In genomic region chrX:51736450-51736849, GRCm38 (mm10) we compare ENCODE assay signal across 9 mouse cellular contexts. TPM values are rescaled to one million over a fixed set of nuclear protein-coding genes. Genes with fewer than 3 reads are reported as not detected.
DNase-seq lines count a peak whose midpoint lies in the region; ATAC-seq and TF ChIP-seq lines count a peak whose summit lies in the region.
"Had no signal": no experiment of that assay in that cellular context is flagged by ENCODE, and none has a peak within 500 bp of the region (broad histone marks: within the 10 kb centered on the region; RNA-seq: fewer than 3 reads in every experiment).

No protein-coding gene starts in this region.

- H3K4me2 ChIP-seq in liver, postnatal 0 days (ENCODE audit: low read depth, low read length): no peak overlapping the region
- H3K4me2 ChIP-seq: limb, embryonic 12.5 days had no signal

- no peak overlapping the region for H3K4me3 ChIP-seq in cortical plate, adult 2 months (ENCODE audit: insufficient read depth, low read length)
- H3K4me3 ChIP-seq in liver, postnatal 0 days (ENCODE audit: low read depth, low read length): no peak overlapping the region
- H3K4me3 ChIP-seq: limb, embryonic 12.5 days had no signal

- TF ChIP-seq CTCF in cortical plate, adult 2 months (IDR thresholded peaks at IDR 0.05; ENCODE audit: extremely low read depth, insufficient read depth, low read length): peak; percentile 61
- TF ChIP-seq CTCF in liver, postnatal 0 days (IDR thresholded peaks at IDR 0.05; ENCODE audit: low read depth): peak; percentile 76

- H3K9ac ChIP-seq in liver, postnatal 0 days (replicated peaks): no peak overlapping the region
- H3K9ac ChIP-seq: limb, embryonic 12.5 days had no signal

- TF ChIP-seq POLR2A in cortical plate, adult 2 months (IDR thresholded peaks at IDR 0.05; ENCODE audit: extremely low read depth, insufficient read depth, low read length): no peak

- H3K27ac ChIP-seq in cortical plate, adult 2 months (ENCODE audit: insufficient read depth, low read length): no peak overlapping the region
- H3K27ac ChIP-seq in liver, postnatal 0 days (ENCODE audit: low read depth): no peak overlapping the region
- H3K27ac ChIP-seq: limb, embryonic 12.5 days had no signal

- TF ChIP-seq EP300 in liver, postnatal 0 days (IDR thresholded peaks at IDR 0.05; ENCODE audit: low read depth): no peak

- WGBS in liver, postnatal 0 days (ENCODE audit: insufficient replicate concordance): 61% methylated on average over 2 of the region's 2 CpGs

- no peaks in the 10 kb centered on the region for H3K9me3 ChIP-seq in liver, postnatal 0 days (ENCODE audit: low read length)

- peak; percentile 19 for DNase-seq in gastrocnemius, adult 18-20 months (ENCODE audit: low spot score)
- no peak for DNase-seq in gastrocnemius, postnatal 36 days
- DNase-seq in thymus, postnatal 4 days: peak; percentile 10
- DNase-seq in thymus, adult 18-20 months: no peak
- DNase-seq in kidney, adult 8-10 months: peak; percentile 15 to 32
- peak; percentile 23 for DNase-seq in liver, postnatal 0 days
- DNase-seq in yolk sac, embryonic 10.5 days (ENCODE audit: low spot score): peak; percentile 9

- no peaks in the 10 kb centered on the region for H3K27me3 ChIP-seq in liver, postnatal 0 days (ENCODE audit: insufficient read depth, low read length)
- H3K27me3 ChIP-seq: limb, embryonic 12.5 days had no signal

- no peaks in the 10 kb centered on the region for H3K36me3 ChIP-seq in liver, postnatal 0 days (replicated peaks; ENCODE audit: insufficient read depth, low read length)
- H3K36me3 ChIP-seq: limb, embryonic 12.5 days had no signal

- intact Hi-C loops in gastrocnemius, postnatal 36 days (cut with DNase I): no loop called here

- no peaks in the 10 kb centered on the region for H3K4me1 ChIP-seq in cortical plate, adult 2 months (ENCODE audit: control insufficient read depth, insufficient read depth, low read length)
- H3K4me1 ChIP-seq in liver, postnatal 0 days (ENCODE audit: insufficient read depth): no peaks in the 10 kb centered on the region
- H3K4me1 ChIP-seq: limb, embryonic 12.5 days had no signal

- ATAC-seq in liver, postnatal 0 days: no peak

RNA-seq across cellular contexts. Expression of gene Hs6st2, which starts 54.8 kb away (rescaled TPM):
- total RNA-seq in gastrocnemius, adult 18-20 months (2021): 1 to 10 TPM; 3.2 to 3.5 TPM
- 1 to 10 TPM; 3.0 to 3.7 TPM for total RNA-seq in gastrocnemius, postnatal 36 days (2021)
- 7.5 and 10.7 TPM in 2 replicates for polyA plus RNA-seq in cortical plate, adult 2 months (2012; rRNA removed)
- polyA plus RNA-seq in liver, postnatal 0 days (2015; fragmentation: Nextera tagmentation; extraction: Ambion mirVana): 0.17 and 0.27 TPM in 2 replicates

Comparison
In these comparisons a context has a peak if more than half of its experiments do, and no peak if none do; other contexts are left out.
1. DNase-seq: peak in gastrocnemius, adult 18-20 months (single experiment), thymus, postnatal 4 days (single experiment), kidney, adult 8-10 months (2 of 2), liver, postnatal 0 days (single experiment) and yolk sac, embryonic 10.5 days (single experiment); none in gastrocnemius, postnatal 36 days (0 of 2) and thymus, adult 18-20 months (0 of 2).